Mouse (Mus musculus) kidney, embryonic 15.5 days (tissue): ENCODE measurements around the gene Hcar1. TPM values are rescaled to one million over a fixed set of nuclear protein-coding genes. Genes with fewer than 3 reads are reported as not detected.

ENCODE experiments used
- ATAC-seq: fragments of 200-750 bp; cut with Nextera tagmentation; replicated peaks from 2 replicates; pipeline ENCODE4 v1.8.0; 2017; ENCODE audit warnings: moderate TSS enrichment; ENCODE audit not compliant: low FRiP score
- H3K27ac ChIP-seq: fragments of 300-500 bp; sonication (generic); 2 replicates; pipeline ENCODE4 v1.5.1; 2015; ENCODE audit warnings: mild to moderate bottlenecking, inconsistent platforms
- H3K27me3 ChIP-seq: fragments of 300-500 bp; sonication (generic); 2 replicates; pipeline ENCODE4 v1.6.1; 2015; ENCODE audit warnings: inconsistent platforms
- H3K36me3 ChIP-seq: fragments of 300-500 bp; sonication (generic); 2 replicates; pipeline ENCODE4 v1.6.1; 2015; ENCODE audit warnings: inconsistent platforms
- H3K4me1 ChIP-seq: fragments of 300-500 bp; sonication (generic); 2 replicates; pipeline ENCODE4 v1.6.1; 2015; ENCODE audit warnings: inconsistent platforms
- H3K4me2 ChIP-seq: fragments of 300-500 bp; sonication (generic); 2 replicates; pipeline ENCODE4 v1.6.1; 2015; ENCODE audit warnings: moderate library complexity, mild to moderate bottlenecking, inconsistent platforms
- H3K4me3 ChIP-seq: fragments of 300-500 bp; sonication (generic); replicated peaks from 2 replicates; pipeline ENCODE4 v1.5.1; 2015; ENCODE audit warnings: mild to moderate bottlenecking, inconsistent platforms
- H3K9ac ChIP-seq: fragments of 300-500 bp; sonication (generic); 2 replicates; pipeline ENCODE4 v1.6.1; 2015; ENCODE audit warnings: mild to moderate bottlenecking, inconsistent platforms
- H3K9me3 ChIP-seq: fragments of 300-500 bp; sonication (generic); replicated peaks from 2 replicates; pipeline ENCODE4 v1.6.1; 2016; ENCODE audit warnings: inconsistent platforms
- WGBS: fragments of 180-500 bp; shearing (Covaris S2); methylation state at CpG from one replicate; pipeline ENCODE4 v1.1.7; 2015; ENCODE audit warnings: mixed read lengths; 5-methylcytosine and 5-hydroxymethylcytosine counted together
- polyA plus RNA-seq: library from polyadenylated mRNA; unstranded; fragments of >200 nt; fragmentation: Nextera tagmentation; extraction: Ambion mirVana; gene quantifications from 2 replicates; pipeline ENCODE4 v1.2.1, GENCODE M21; 2015

Hcar1 gene
- 2.0 TPM in 2 replicates for polyA plus RNA-seq

DNA sequence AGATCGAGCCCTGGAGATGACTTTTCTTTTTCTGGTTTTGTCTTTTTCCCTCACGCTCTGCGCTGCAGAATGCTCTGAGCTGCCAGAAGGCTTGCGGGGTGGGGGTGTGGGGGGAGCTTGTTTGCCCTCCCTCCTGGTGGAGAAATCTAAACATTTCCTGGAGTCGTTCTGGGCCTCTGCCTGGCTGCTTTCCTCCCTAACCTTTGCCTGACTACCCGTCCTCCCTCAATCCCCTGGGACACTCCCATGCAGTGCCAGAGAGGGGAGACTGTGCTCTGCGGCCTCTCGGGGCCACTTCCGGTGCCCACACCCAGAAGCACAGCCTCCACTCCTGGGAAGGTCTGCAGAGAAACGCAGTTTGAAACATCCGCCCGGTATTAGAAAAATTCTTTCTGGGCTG is at the start of gene Hcar1:
Hcar1 (minus strand) TSS at position 93 of the 400 bp plus-strand sequence.
- peak within 1 kb of the TSS; percentile 21; the same call in 1 of the 2 replicates for H3K9ac ChIP-seq

DNA sequence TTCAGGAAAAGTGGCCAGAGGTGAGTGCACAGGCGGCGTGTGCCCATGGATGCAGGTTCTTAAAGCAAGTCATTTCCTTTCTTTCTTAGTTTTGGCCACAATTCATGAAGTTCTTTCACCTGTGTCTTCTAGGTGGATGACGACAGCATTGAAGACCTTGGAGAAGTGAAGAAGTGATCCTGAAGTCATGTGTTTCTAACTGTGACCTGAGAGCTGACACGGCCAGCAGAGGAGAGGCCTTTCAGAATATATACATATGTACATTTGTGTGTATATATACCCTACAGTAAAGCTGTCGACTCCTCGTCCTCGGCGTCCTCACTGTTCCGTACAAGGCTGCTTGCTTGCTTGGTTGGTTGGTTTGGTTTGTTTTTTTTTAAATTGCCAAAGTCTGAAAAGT is 47.3 kb upstream of the Hcar1 start, which contains the start of gene Gm43518:
Gm43518 (plus strand) TSS at position 301 of the 400 bp plus-strand sequence.
- H3K36me3 ChIP-seq: peaks cover 77% of the 10 kb centered on the region
- WGBS: 92% methylated on average over 9 of the region's 9 CpGs

More for the DNA sequence above, at the start of gene Hcar1:
- no peaks in the 10 kb centered on the region for H3K36me3 ChIP-seq
- H3K4me3 ChIP-seq: peak within 1 kb of the TSS; percentile 9
- H3K27me3 ChIP-seq: 0 out of 2 replicates have a peak, but pooled peaks cover 4% of the 10 kb centered on the region
- peaks cover 41% of the 10 kb centered on the region for H3K4me1 ChIP-seq
- peak within 1 kb of the TSS; percentile 73 for H3K27ac ChIP-seq
- peak within 1 kb of the TSS; percentile 57 for H3K4me2 ChIP-seq
- H3K9me3 ChIP-seq: no peaks in the 10 kb centered on the region
- ATAC-seq: peak; percentile 72
- 22% methylated on average over 12 of the region's 12 CpGs for WGBS

GRCm38 (mm10) chr5:123922112-123922511 is 42.3 kb upstream of the Hcar1 start:
- no peak overlapping the region for H3K4me3 ChIP-seq
- 94% methylated on average over 6 of the region's 6 CpGs for WGBS

More for the DNA sequence above, 47.3 kb upstream of the Hcar1 start, which contains the start of gene Gm43518:
- H3K9me3 ChIP-seq: no peaks in the 10 kb centered on the region
- no peak within 1 kb of the TSS for H3K4me3 ChIP-seq
- no peak within 1 kb of the TSS for H3K27ac ChIP-seq
- peaks cover 9% of the 10 kb centered on the region; the same call in 1 of the 2 replicates for H3K4me1 ChIP-seq
- no peak within 1 kb of the TSS for H3K4me2 ChIP-seq
- no peaks in the 10 kb centered on the region for H3K27me3 ChIP-seq
- ATAC-seq: no peak
- no peak within 1 kb of the TSS for H3K9ac ChIP-seq

GRCm38 (mm10) chr5:123914852-123915251 is 35.0 kb upstream of the Hcar1 start:
- Histone ChIP-seq H3K9ac (no peak overlapping the region), H3K4me1 (no peaks in the 10 kb centered on the region), H3K27me3 (no peaks in the 10 kb centered on the region), H3K4me3 (no peak overlapping the region), H3K36me3 (peaks cover 90% of the 10 kb centered on the region), H3K9me3 (no peaks in the 10 kb centered on the region), H3K4me2 (no peak overlapping the region), H3K27ac (no peak overlapping the region)
- ATAC-seq: no peak
- WGBS: 83% methylated on average over 3 of the region's 3 CpGs

More at GRCm38 (mm10) chr5:123922112-123922511, 42.3 kb upstream of the Hcar1 start:
- Histone ChIP-seq H3K27ac (no peak overlapping the region), H3K9me3 (no peaks in the 10 kb centered on the region), H3K9ac (no peak overlapping the region), H3K36me3 (peaks cover 93% of the 10 kb centered on the region), H3K4me1 (no peaks in the 10 kb centered on the region), H3K27me3 (no peaks in the 10 kb centered on the region), H3K4me2 (no peak overlapping the region)
- no peak for ATAC-seq

DNA sequence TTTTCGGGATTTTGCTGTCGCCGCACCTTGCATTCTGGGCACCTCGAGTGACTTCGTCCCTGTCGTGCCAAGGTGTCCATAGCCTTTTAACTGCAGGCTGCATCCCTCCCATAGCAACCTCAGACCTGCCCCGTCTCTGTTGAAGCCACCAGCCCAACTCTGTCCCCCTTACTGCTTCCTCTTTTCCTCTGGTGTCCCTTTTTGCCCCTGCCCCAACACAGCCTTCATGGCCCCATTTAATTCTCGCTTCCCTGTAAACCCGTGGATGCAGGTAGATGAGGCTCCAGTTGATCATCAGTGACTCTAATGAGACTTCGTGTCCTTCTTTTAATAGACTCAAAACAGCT is 27.8 kb upstream of the Hcar1 start:
- no peak; the same call in 1 of the 2 replicates for ATAC-seq
- 2% methylated on average over 10 of the region's 10 CpGs for WGBS
- Histone ChIP-seq H3K27ac (peak overlapping the region; percentile 89), H3K9me3 (no peaks in the 10 kb centered on the region), H3K9ac (peak overlapping the region; percentile 99), H3K4me1 (peaks cover 24% of the 10 kb centered on the region), H3K4me3 (peak overlapping the region; percentile 92), H3K36me3 (peaks cover 45% of the 10 kb centered on the region), H3K4me2 (peak overlapping the region; percentile 86), H3K27me3 (no peaks in the 10 kb centered on the region)

- under 1% methylated on average over 55 of the region's 61 CpGs for WGBS
- ATAC-seq: peak; percentile 95
These were observed 27.3 kb upstream of the Hcar1 start, which contains the start of gene Denr for GRCm38 (mm10) chr5:123906976-123907630. Denr (plus strand) TSS chr5:123907175.

GRCm38 (mm10) chr5:123906146-123906975 is 26.5 kb upstream of the Hcar1 start:
- no peaks in the 10 kb centered on the region for H3K9me3 ChIP-seq
- H3K4me2 ChIP-seq: peak overlapping the region; percentile 86
- no peak overlapping the region for H3K27ac ChIP-seq
- no peaks in the 10 kb centered on the region for H3K27me3 ChIP-seq
- WGBS: 68% methylated on average over 17 of the region's 17 CpGs
- no peak overlapping the region for H3K9ac ChIP-seq
- peak overlapping the region; percentile 92 for H3K4me3 ChIP-seq
- peaks cover 33% of the 10 kb centered on the region for H3K36me3 ChIP-seq
- H3K4me1 ChIP-seq: peaks cover 24% of the 10 kb centered on the region
- no peak for ATAC-seq

More at GRCm38 (mm10) chr5:123906976-123907630, 27.3 kb upstream of the Hcar1 start, which contains the start of gene Denr:
- Histone ChIP-seq H3K36me3 (peaks cover 41% of the 10 kb centered on the region), H3K27me3 (no peaks in the 10 kb centered on the region), H3K9ac (peak within 1 kb of the TSS; percentile 99), H3K27ac (peak within 1 kb of the TSS; percentile 89), H3K4me2 (peak within 1 kb of the TSS; percentile 86), H3K9me3 (no peaks in the 10 kb centered on the region), H3K4me3 (peak within 1 kb of the TSS; percentile 92), H3K4me1 (peaks cover 24% of the 10 kb centered on the region)

- H3K27ac ChIP-seq: no peak overlapping the region
- H3K36me3 ChIP-seq: peaks cover 11% of the 10 kb centered on the region
- no peaks in the 10 kb centered on the region for H3K9me3 ChIP-seq
- WGBS: 74% methylated on average over 11 of the region's 11 CpGs
- no peak overlapping the region for H3K9ac ChIP-seq
- H3K4me1 ChIP-seq: peaks cover 22% of the 10 kb centered on the region
- H3K4me3 ChIP-seq: no peak overlapping the region
- H3K27me3 ChIP-seq: no peaks in the 10 kb centered on the region
- no peak overlapping the region for H3K4me2 ChIP-seq
- no peak for ATAC-seq
These were observed 24.3 kb upstream of the Hcar1 start for GRCm38 (mm10) chr5:123904059-123904672.

- no peak for ATAC-seq
- H3K4me2 ChIP-seq: no peak overlapping the region
- H3K9me3 ChIP-seq: no peaks in the 10 kb centered on the region
- 82% methylated on average over 13 of the region's 13 CpGs for WGBS
- H3K9ac ChIP-seq: no peak overlapping the region
- no peak overlapping the region for H3K4me3 ChIP-seq
- peaks cover 5% of the 10 kb centered on the region; the same call in 1 of the 2 replicates for H3K4me1 ChIP-seq
- H3K36me3 ChIP-seq: no peaks in the 10 kb centered on the region
- H3K27ac ChIP-seq: no peak overlapping the region
- H3K27me3 ChIP-seq: no peaks in the 10 kb centered on the region
These were observed 17.5 kb upstream of the Hcar1 start for GRCm38 (mm10) chr5:123897352-123897751.

- WGBS: 55% methylated on average over 11 of the region's 11 CpGs
- peaks cover 8% of the 10 kb centered on the region; the same call in 1 of the 2 replicates for H3K4me1 ChIP-seq
- no peak overlapping the region for H3K9ac ChIP-seq
- ATAC-seq: no peak
- H3K4me2 ChIP-seq: no peak overlapping the region
- no peaks in the 10 kb centered on the region for H3K9me3 ChIP-seq
- no peaks in the 10 kb centered on the region for H3K27me3 ChIP-seq
- H3K36me3 ChIP-seq: no peaks in the 10 kb centered on the region
- H3K4me3 ChIP-seq: no peak overlapping the region
- peak overlapping the region; percentile 42 for H3K27ac ChIP-seq
These were observed 16.6 kb upstream of the Hcar1 start for GRCm38 (mm10) chr5:123896395-123896794.

DNA sequence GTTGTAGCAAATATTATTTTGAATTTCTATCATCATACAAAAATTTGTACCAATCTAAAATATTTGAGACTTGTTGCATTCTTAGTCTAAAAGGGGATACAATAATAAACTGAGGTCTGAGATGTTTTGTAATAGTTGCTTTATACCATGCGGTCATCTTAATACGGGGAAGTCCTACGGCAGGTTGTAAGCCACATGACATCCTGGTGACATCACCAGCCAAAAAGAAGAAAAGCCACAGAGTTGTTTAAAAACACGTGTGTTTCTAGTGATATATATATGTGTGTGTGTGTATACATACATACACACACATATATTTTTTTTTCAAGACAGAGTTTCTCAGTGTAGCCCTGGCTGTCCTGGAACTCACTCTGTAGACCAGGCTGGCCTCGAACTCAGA is 13.7 kb upstream of the Hcar1 start:
- no peak overlapping the region for H3K4me2 ChIP-seq
- no peak for ATAC-seq
- H3K27me3 ChIP-seq: no peaks in the 10 kb centered on the region
- H3K9ac ChIP-seq: no peak overlapping the region
- H3K4me3 ChIP-seq: no peak overlapping the region
- H3K9me3 ChIP-seq: no peaks in the 10 kb centered on the region
- H3K36me3 ChIP-seq: no peaks in the 10 kb centered on the region
- 87% methylated on average over 5 of the region's 5 CpGs for WGBS
- no peak overlapping the region for H3K27ac ChIP-seq
- H3K4me1 ChIP-seq: peaks cover 8% of the 10 kb centered on the region; the same call in 1 of the 2 replicates
